Mouse (Mus musculus): ENCODE results near the gene Tmcc2. TPM values are rescaled to one million over a fixed set of nuclear protein-coding genes. Genes with fewer than 3 reads are reported as not detected.
A peak's percentile ranks its signal among the peaks of the same experiment; 100 is the strongest.

The Tmcc2 gene
- polyA plus RNA-seq, 1 experiment from 2014 or later: 4.5 TPM

DNA sequence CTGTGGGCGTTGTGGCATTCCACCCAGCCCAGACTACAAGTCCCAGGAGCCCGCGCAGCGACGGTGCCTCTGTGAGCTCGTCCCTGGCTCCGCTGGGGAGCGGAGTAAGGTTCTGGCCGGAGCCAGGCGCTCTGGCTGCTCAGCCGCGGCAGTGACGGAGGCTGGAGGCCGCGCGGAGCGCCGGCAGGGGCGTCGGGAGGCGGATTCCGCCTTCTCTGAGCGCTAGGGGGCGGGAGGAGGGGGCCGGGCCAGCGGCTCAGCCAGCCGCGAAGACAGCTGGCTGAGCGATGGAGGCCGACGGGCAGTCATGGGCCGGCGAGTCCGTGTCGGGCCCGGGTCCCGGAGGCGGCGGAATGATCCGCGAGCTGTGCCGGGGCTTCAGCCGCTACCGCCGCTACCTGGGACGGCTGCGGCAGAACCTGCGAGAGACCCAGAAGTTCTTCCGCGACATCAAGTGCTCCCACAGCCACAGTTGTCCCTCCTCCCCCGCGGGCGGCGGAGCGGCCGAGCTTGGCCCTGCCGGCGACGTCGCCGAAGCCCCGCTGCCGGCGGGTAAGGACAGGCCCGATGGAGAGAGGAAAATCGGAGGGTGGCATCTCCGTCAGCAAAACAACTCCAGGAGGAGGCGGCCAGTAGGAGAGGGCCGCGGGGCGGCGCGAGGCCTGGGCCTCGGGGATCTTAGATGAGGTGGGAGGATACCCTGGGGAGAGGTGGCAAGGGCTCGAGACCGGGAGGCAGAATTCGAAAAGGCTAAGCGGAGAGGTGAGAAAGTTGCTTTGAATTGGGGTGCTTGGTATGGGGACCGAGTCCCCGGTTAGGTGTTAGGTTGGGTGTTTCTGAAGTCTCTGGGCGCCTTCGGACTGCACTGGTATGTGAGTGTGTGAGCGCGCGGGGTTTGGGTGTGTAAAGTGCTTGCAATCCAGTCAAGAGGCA, 26.5 kb upstream of the Tmcc2 start, which contains the start of gene Dstyk:
Gene Dstyk, plus strand, starts transcription at position 237 of the 933 bp plus-strand sequence.
- under 1% methylated on average over 81 of the region's 85 CpGs for WGBS
- H3K4me2 ChIP-seq (ENCODE audit: low read length): peak within 1 kb of the TSS; percentile 78
- H3K36me3 ChIP-seq (ENCODE audit: insufficient read depth, low read length): no peaks in the 10 kb centered on the region
- peak within 1 kb of the TSS; percentile 90 for H3K9ac ChIP-seq (ENCODE audit: low read depth, low read length)
- ATAC-seq (replicated peaks; ENCODE audit: low FRiP score, low read depth) (peak; percentile 98), DNase-seq (ENCODE audit: low spot score) (peak; percentile 97)
- H3K9me3 ChIP-seq (replicated peaks; ENCODE audit: low read length): no peaks in the 10 kb centered on the region
- peak; percentile 72 for TF ChIP-seq CTCF (IDR thresholded peaks at IDR 0.05; ENCODE audit: low read depth)
- peak within 1 kb of the TSS; percentile 97 for H3K27ac ChIP-seq
- H3K4me1 ChIP-seq (replicated peaks; ENCODE audit: insufficient read depth, low read length): peaks cover 21% of the 10 kb centered on the region
- H3K27me3 ChIP-seq (ENCODE audit: insufficient read depth, low read length): no peaks in the 10 kb centered on the region
- peak within 1 kb of the TSS; percentile 86 for H3K4me3 ChIP-seq (replicated peaks; ENCODE audit: low read depth, low read length)

DNA sequence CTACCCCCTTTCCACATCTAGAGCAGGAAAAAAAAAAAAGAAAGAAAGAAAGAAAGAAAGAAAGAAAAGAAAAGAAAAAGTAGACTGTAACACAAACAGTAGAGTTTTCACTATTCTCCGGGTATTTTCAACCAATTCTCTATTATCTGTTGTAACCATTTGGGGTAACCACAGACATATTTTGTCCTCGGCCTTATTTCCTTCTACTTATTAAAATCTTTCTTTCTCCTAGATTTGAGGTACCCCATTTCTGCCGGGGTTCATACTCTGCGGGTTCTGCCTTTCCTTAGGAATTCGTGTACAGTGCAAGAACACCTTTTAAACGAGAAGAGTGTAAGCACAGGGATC, 25.8 kb upstream of the Tmcc2 start:
- ATAC-seq (replicated peaks; ENCODE audit: low FRiP score, low read depth) (no peak), DNase-seq (ENCODE audit: low spot score) (no peak)
- peak overlapping the region; percentile 86 for H3K4me3 ChIP-seq (replicated peaks; ENCODE audit: low read depth, low read length)
- peak overlapping the region; percentile 90 for H3K9ac ChIP-seq (ENCODE audit: low read depth, low read length)
- no peaks in the 10 kb centered on the region for H3K36me3 ChIP-seq (ENCODE audit: insufficient read depth, low read length)
- TF ChIP-seq CTCF (IDR thresholded peaks at IDR 0.05; ENCODE audit: low read depth): no peak
- 12% methylated on average over 6 of the region's 6 CpGs for WGBS
- H3K4me2 ChIP-seq (ENCODE audit: low read length): peak overlapping the region; percentile 78
- H3K27ac ChIP-seq: peak overlapping the region; percentile 97
- no peaks in the 10 kb centered on the region for H3K27me3 ChIP-seq (ENCODE audit: insufficient read depth, low read length)
- peaks cover 21% of the 10 kb centered on the region for H3K4me1 ChIP-seq (replicated peaks; ENCODE audit: insufficient read depth, low read length)
- H3K9me3 ChIP-seq (replicated peaks; ENCODE audit: low read length): no peaks in the 10 kb centered on the region

GRCm38 (mm10) chr1:132416244-132416942, 25.3 kb upstream of the Tmcc2 start:
- no peaks in the 10 kb centered on the region for H3K27me3 ChIP-seq (ENCODE audit: insufficient read depth, low read length)
- peaks cover 21% of the 10 kb centered on the region for H3K4me1 ChIP-seq (replicated peaks; ENCODE audit: insufficient read depth, low read length)
- WGBS: 64% methylated on average over 8 of the region's 8 CpGs
- peak overlapping the region; percentile 78 for H3K4me2 ChIP-seq (ENCODE audit: low read length)
- no peak for DNase-seq (ENCODE audit: low spot score)
- TF ChIP-seq CTCF (IDR thresholded peaks at IDR 0.05; ENCODE audit: low read depth): no peak
- H3K9me3 ChIP-seq (replicated peaks; ENCODE audit: low read length): no peaks in the 10 kb centered on the region
- H3K9ac ChIP-seq (ENCODE audit: low read depth, low read length): no peak overlapping the region
- no peak for ATAC-seq (replicated peaks; ENCODE audit: low FRiP score, low read depth)
- H3K4me3 ChIP-seq (replicated peaks; ENCODE audit: low read depth, low read length): no peak overlapping the region
- H3K27ac ChIP-seq: no peak overlapping the region
- H3K36me3 ChIP-seq (ENCODE audit: insufficient read depth, low read length): no peaks in the 10 kb centered on the region

DNA sequence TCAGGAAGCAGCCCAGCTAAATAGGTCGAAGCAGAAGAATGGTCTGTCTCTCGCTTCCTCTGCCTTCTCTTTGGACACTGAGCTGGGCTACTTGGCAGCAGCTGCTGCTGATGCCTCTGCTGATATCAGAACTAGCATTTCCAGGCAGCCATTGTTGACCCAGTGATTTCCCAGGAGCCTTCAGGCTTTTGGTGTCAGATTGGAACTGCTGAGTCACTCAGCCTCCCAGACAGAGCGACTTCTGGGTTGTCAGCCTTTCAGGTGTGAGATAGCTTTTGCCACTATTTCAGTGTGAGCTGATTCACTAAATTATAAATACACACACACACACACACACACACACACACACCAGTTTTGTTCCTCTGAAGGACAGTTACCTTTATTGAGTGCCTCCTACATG, 19.6 kb upstream of the Tmcc2 start:
- H3K4me3 ChIP-seq (replicated peaks; ENCODE audit: low read depth, low read length): no peak overlapping the region
- no peak for DNase-seq (ENCODE audit: low spot score)
- no peak for TF ChIP-seq CTCF (IDR thresholded peaks at IDR 0.05; ENCODE audit: low read depth)
- no peak for ATAC-seq (replicated peaks; ENCODE audit: low FRiP score, low read depth)
- no peak overlapping the region for H3K9ac ChIP-seq (ENCODE audit: low read depth, low read length)
- H3K27me3 ChIP-seq (ENCODE audit: insufficient read depth, low read length): no peaks in the 10 kb centered on the region
- H3K4me2 ChIP-seq (ENCODE audit: low read length): no peak overlapping the region
- no peaks in the 10 kb centered on the region for H3K36me3 ChIP-seq (ENCODE audit: insufficient read depth, low read length)
- H3K9me3 ChIP-seq (replicated peaks; ENCODE audit: low read length): no peaks in the 10 kb centered on the region
- WGBS: 72% methylated on average over 3 of the region's 3 CpGs
- H3K4me1 ChIP-seq (replicated peaks; ENCODE audit: insufficient read depth, low read length): no peaks in the 10 kb centered on the region
- H3K27ac ChIP-seq: no peak overlapping the region

GRCm38 (mm10) chr1:132401843-132402242, 10.8 kb upstream of the Tmcc2 start:
- no peak overlapping the region for H3K9ac ChIP-seq (ENCODE audit: low read depth, low read length)
- no peak overlapping the region for H3K27ac ChIP-seq
- no peaks in the 10 kb centered on the region for H3K36me3 ChIP-seq (ENCODE audit: insufficient read depth, low read length)
- ATAC-seq (replicated peaks; ENCODE audit: low FRiP score, low read depth) (no peak), DNase-seq (ENCODE audit: low spot score) (no peak)
- H3K4me2 ChIP-seq (ENCODE audit: low read length): no peak overlapping the region
- no peaks in the 10 kb centered on the region for H3K27me3 ChIP-seq (ENCODE audit: insufficient read depth, low read length)
- no peaks in the 10 kb centered on the region for H3K4me1 ChIP-seq (replicated peaks; ENCODE audit: insufficient read depth, low read length)
- H3K9me3 ChIP-seq (replicated peaks; ENCODE audit: low read length): no peaks in the 10 kb centered on the region
- no peak overlapping the region for H3K4me3 ChIP-seq (replicated peaks; ENCODE audit: low read depth, low read length)
- TF ChIP-seq CTCF (IDR thresholded peaks at IDR 0.05; ENCODE audit: low read depth): no peak
- 93% methylated on average over 1 of the region's 1 CpGs for WGBS

- 57% methylated on average over 1 of the region's 1 CpGs for WGBS
- Histone ChIP-seq H3K36me3 (ENCODE audit: insufficient read depth, low read length) (no peaks in the 10 kb centered on the region), H3K9ac (ENCODE audit: low read depth, low read length) (no peak overlapping the region), H3K4me1 (replicated peaks; ENCODE audit: insufficient read depth, low read length) (no peaks in the 10 kb centered on the region), H3K27me3 (ENCODE audit: insufficient read depth, low read length) (no peaks in the 10 kb centered on the region), H3K9me3 (replicated peaks; ENCODE audit: low read length) (no peaks in the 10 kb centered on the region), H3K4me2 (ENCODE audit: low read length) (no peak overlapping the region), H3K27ac (no peak overlapping the region), H3K4me3 (replicated peaks; ENCODE audit: low read depth, low read length) (no peak overlapping the region)
- no peak for DNase-seq (ENCODE audit: low spot score)
- TF ChIP-seq CTCF (IDR thresholded peaks at IDR 0.05; ENCODE audit: low read depth): no peak
- ATAC-seq (replicated peaks; ENCODE audit: low FRiP score, low read depth): no peak
Observed at GRCm38 (mm10) chr1:132400538-132400937, 9.5 kb upstream of the Tmcc2 start.

All from kidney, postnatal 0 days (tissue).